In genomic region chr3:107748260-107748955, GRCm38 (mm10) we compare ENCODE assay signal across 14 mouse cellular contexts. TPM values are rescaled to one million over a fixed set of nuclear protein-coding genes. Genes with fewer than 3 reads are reported as not detected.
A peak's percentile ranks its signal among the peaks of the same experiment; 100 is the strongest.
DNase-seq lines count a peak whose midpoint lies in the region; ATAC-seq and TF ChIP-seq lines count a peak whose summit lies in the region.
"Had no signal": no experiment of that assay in that cellular context is flagged by ENCODE, and none has a peak within 500 bp of the region (broad histone marks: within the 10 kb centered on the region; RNA-seq: fewer than 3 reads in every experiment).

No protein-coding gene starts in this region.

- no peak overlapping the region for H3K4me3 ChIP-seq in heart, embryonic 10.5 days
- no peak overlapping the region for H3K4me3 ChIP-seq in lung, postnatal 0 days (ENCODE audit: low read depth, low read length)
- H3K4me3 ChIP-seq in CH12.LX (replicated peaks in 1 of 3; ENCODE audit: low read depth in 2 of 3, low read length in 2 of 3, poor library complexity in 1 of 3): no peak overlapping the region
- no peak overlapping the region for H3K4me3 ChIP-seq in cortical plate, adult 2 months (ENCODE audit: insufficient read depth, low read length)
- H3K4me3 ChIP-seq: embryonic facial prominence, embryonic 13.5 days; forebrain, embryonic 15.5 days; kidney, embryonic 15.5 days had no signal

- DNase-seq in heart, embryonic 10.5 days (ENCODE audit: low spot score): peak; percentile 63
- DNase-seq in heart, adult 8-10 months (ENCODE audit: low spot score): no peak
- no peak for DNase-seq in lung, postnatal 0 days (ENCODE audit: low spot score)
- no peak for DNase-seq in lung, postnatal 10 days
- DNase-seq in CH12.LX (ENCODE audit: extremely low read depth): no peak
- DNase-seq in embryo, embryonic 9.5 days (ENCODE audit: extremely low spot score): no peak
- DNase-seq in adrenal gland, postnatal 25 days: no peak
- DNase-seq: adrenal gland, adult 2 months; cerebellum, adult 18-20 months; lung, adult 18-20 months had no signal

- peak; percentile 19 for TF ChIP-seq RAD21 in CH12.LX (IDR thresholded peaks at IDR 0.05; ENCODE audit: low read depth, low read length)

- no peak overlapping the region for H3K4me2 ChIP-seq in lung, postnatal 0 days (replicated peaks; ENCODE audit: low read depth, low read length)
- no peak overlapping the region for H3K4me2 ChIP-seq in CH12.LX (ENCODE audit: insufficient read depth, low read depth, poor library complexity, severe bottlenecking)
- H3K4me2 ChIP-seq: embryonic facial prominence, embryonic 13.5 days; forebrain, embryonic 15.5 days; kidney, embryonic 15.5 days had no signal

- in situ Hi-C loops in CH12.LX (cut with MboI; ENCODE audit: low pct_ligation_motif_present, low pct_unique_long_range_greater_than_20kb, low sequenced_read_pairs): no loop called here

- peaks cover 11% of the 10 kb centered on the region for H3K4me1 ChIP-seq in heart, embryonic 10.5 days
- peaks cover under 1% of the 10 kb centered on the region; the same call in 1 of the 2 replicates for H3K4me1 ChIP-seq in lung, postnatal 0 days (ENCODE audit: insufficient read depth, low read depth, low read length)
- peaks cover 7 to 39% of the 10 kb centered on the region in 2 experiments for H3K4me1 ChIP-seq in CH12.LX (ENCODE audit: control insufficient read depth in 1 of 2, insufficient read depth in 2 of 2)
- H3K4me1 ChIP-seq in cortical plate, adult 2 months (ENCODE audit: control insufficient read depth, insufficient read depth, low read length): peaks cover 8% of the 10 kb centered on the region
- H3K4me1 ChIP-seq: embryonic facial prominence, embryonic 13.5 days had no signal

- H3K9me3 ChIP-seq in heart, embryonic 10.5 days: no peaks in the 10 kb centered on the region
- no peaks in the 10 kb centered on the region for H3K9me3 ChIP-seq in lung, postnatal 0 days (ENCODE audit: low read length)
- H3K9me3 ChIP-seq in CH12.LX (replicated peaks; ENCODE audit: low read length): no peaks in the 10 kb centered on the region
- H3K9me3 ChIP-seq: embryonic facial prominence, embryonic 13.5 days; forebrain, embryonic 15.5 days; kidney, embryonic 15.5 days had no signal

- peaks cover 79% of the 10 kb centered on the region for H3K36me3 ChIP-seq in heart, embryonic 10.5 days
- peaks cover 5% of the 10 kb centered on the region; the same call in 1 of the 2 replicates for H3K36me3 ChIP-seq in lung, postnatal 0 days (ENCODE audit: insufficient read depth, low read length)
- H3K36me3 ChIP-seq in CH12.LX (replicated peaks in 1 of 2; ENCODE audit: control insufficient read depth in 1 of 2, insufficient read depth in 1 of 2, low read length in 1 of 2): peaks cover under 1 to 94% of the 10 kb centered on the region in 2 experiments

- no peak overlapping the region for H3K27ac ChIP-seq in heart, embryonic 10.5 days
- no peak overlapping the region for H3K27ac ChIP-seq in lung, postnatal 0 days (ENCODE audit: low read length)
- no peak overlapping the region for H3K27ac ChIP-seq in CH12.LX (ENCODE audit: insufficient read depth, low read depth)
- no peak overlapping the region for H3K27ac ChIP-seq in cortical plate, adult 2 months (ENCODE audit: insufficient read depth, low read length)
- H3K27ac ChIP-seq: embryonic facial prominence, embryonic 13.5 days; forebrain, embryonic 15.5 days; kidney, embryonic 15.5 days had no signal

- TF ChIP-seq CTCF in lung, postnatal 0 days (IDR thresholded peaks at IDR 0.05): peak; percentile 52
- TF ChIP-seq CTCF in CH12.LX (conservative IDR thresholded peaks at IDR 0.05 in 1 of 2, IDR thresholded peaks at IDR 0.05 in 1 of 2; ENCODE audit: low read depth in 2 of 2, low read length in 2 of 2): peak; percentile 28 to 54; a peak in 3 of 4 replicates
- TF ChIP-seq CTCF in cortical plate, adult 2 months (IDR thresholded peaks at IDR 0.05; ENCODE audit: extremely low read depth, insufficient read depth, low read length): peak; percentile 27; the same call in 1 of the 2 replicates

- ATAC-seq in lung, postnatal 0 days: no peak

- H3K27me3 ChIP-seq in heart, embryonic 10.5 days (ENCODE audit: insufficient read depth, poor library complexity, severe bottlenecking): peaks cover 19% of the 10 kb centered on the region
- no peaks in the 10 kb centered on the region for H3K27me3 ChIP-seq in lung, postnatal 0 days (replicated peaks; ENCODE audit: insufficient read depth, low read length)
- no peaks in the 10 kb centered on the region for H3K27me3 ChIP-seq in CH12.LX (replicated peaks)
- H3K27me3 ChIP-seq: embryonic facial prominence, embryonic 13.5 days; forebrain, embryonic 15.5 days; kidney, embryonic 15.5 days had no signal

- no peak for TF ChIP-seq POLR2A in CH12.LX (IDR thresholded peaks at IDR 0.05; ENCODE audit: low read depth, low read length)
- TF ChIP-seq POLR2A in cortical plate, adult 2 months (IDR thresholded peaks at IDR 0.05; ENCODE audit: extremely low read depth, insufficient read depth, low read length): no peak

- TF ChIP-seq EP300 in lung, postnatal 0 days (IDR thresholded peaks at IDR 0.05): no peak
- TF ChIP-seq EP300 in CH12.LX (IDR thresholded peaks at IDR 0.05; ENCODE audit: low read length): no peak

- H3K9ac ChIP-seq in lung, postnatal 0 days (replicated peaks; ENCODE audit: low read depth): no peak overlapping the region
- no peak overlapping the region for H3K9ac ChIP-seq in CH12.LX (ENCODE audit: insufficient read depth, low read depth)
- H3K9ac ChIP-seq: embryonic facial prominence, embryonic 13.5 days; forebrain, embryonic 15.5 days; kidney, embryonic 15.5 days had no signal

- no peaks in the 10 kb centered on the region for H3K79me2 ChIP-seq in CH12.LX (replicated peaks; ENCODE audit: control insufficient read depth, extremely low read depth, insufficient read depth, poor library complexity, severe bottlenecking)

- dilution Hi-C loops in CH12.LX (cut with MboI; ENCODE audit: extremely low pct_ligation_motif_present, extremely low pct_unique_long_range_greater_than_20kb, low sequenced_read_pairs): no loop called here

- WGBS in heart, embryonic 10.5 days: 79% methylated on average over 14 of the region's 14 CpGs
- WGBS in lung, postnatal 0 days: 81% methylated on average over 14 of the region's 14 CpGs

TF ChIP-seq in CH12.LX, 34 proteins besides CTCF, POLR2A, EP300 and RAD21:
- TF ChIP-seq UBTF (IDR thresholded peaks at IDR 0.05; ENCODE audit: low read depth, low read length) (no peak), IRF4 (IDR thresholded peaks at IDR 0.05; ENCODE audit: low read depth, low read length) (no peak), NELFE (IDR thresholded peaks at IDR 0.05; ENCODE audit: low read depth, low read length) (no peak), SMC3 (IDR thresholded peaks at IDR 0.05; ENCODE audit: low read depth, low read length) (peak; percentile 43; the same call in 1 of the 2 replicates), ZMIZ1 (IDR thresholded peaks at IDR 0.05; ENCODE audit: low read depth, low read length) (no peak), RCOR1 (conservative IDR thresholded peaks at IDR 0.05; ENCODE audit: low read depth, low read length) (no peak), HCFC1 (IDR thresholded peaks at IDR 0.05; ENCODE audit: low read depth, low read length) (no peak)

RNA-seq across cellular contexts. Expression of gene Csf1, which starts 11.9 kb away (rescaled TPM):
- polyA plus RNA-seq in heart, embryonic 10.5 days (2016; fragmentation: Nextera tagmentation; extraction: Ambion mirVana): 10.4 and 11.3 TPM in 2 replicates
- 10 to 100 TPM; 43.5 to 56.6 (median 51.5) TPM for total RNA-seq in heart, adult 8-10 months (2022)
- polyA plus RNA-seq in lung, postnatal 0 days (2015; fragmentation: Nextera tagmentation; extraction: Ambion mirVana): 10.9 and 14.3 TPM in 2 replicates
- 2.5 and 3.4 TPM in 2 replicates for total RNA-seq in CH12.LX (2012; rRNA removed)
- total RNA-seq in CH12.LX (2014; rRNA removed): 2.9 and 3.4 TPM in 2 replicates
- 15.0 and 17.4 TPM in 2 replicates for polyA plus RNA-seq in CH12.LX (2012; ENCODE audit: insufficient read length, low read depth)
- polyA plus RNA-seq in cortical plate, adult 2 months (2012; rRNA removed): 15.4 and 16.7 TPM in 2 replicates
- total RNA-seq in adrenal gland, postnatal 25 days (2021): 14.7 and 15.1 TPM in 2 replicates

RNA-seq across cellular contexts. Expression of gene Ahcyl1, which starts 52.0 kb away (rescaled TPM):
- 62.2 and 71.8 TPM in 2 replicates for polyA plus RNA-seq in heart, embryonic 10.5 days (2016; fragmentation: Nextera tagmentation; extraction: Ambion mirVana)
- total RNA-seq in heart, adult 8-10 months (2022): 10 to 100 TPM; 76.2 to 87.9 (median 83.4) TPM
- 37.1 and 39.3 TPM in 2 replicates for polyA plus RNA-seq in lung, postnatal 0 days (2015; fragmentation: Nextera tagmentation; extraction: Ambion mirVana)
- total RNA-seq in CH12.LX (2012; rRNA removed) (27.3 and 31.3 TPM in 2 replicates), CH12.LX (2014; rRNA removed) (22.7 and 32.5 TPM in 2 replicates)
- polyA plus RNA-seq in CH12.LX (2012; ENCODE audit: insufficient read length, low read depth): 83.4 and 86.4 TPM in 2 replicates
- 344 and 347 TPM in 2 replicates for polyA plus RNA-seq in cortical plate, adult 2 months (2012; rRNA removed)
- total RNA-seq in adrenal gland, postnatal 25 days (2021): 211 and 235 TPM in 2 replicates
